Mouse (Mus musculus) midbrain, embryonic 13.5 days (tissue): ENCODE measurements around the gene Grk4. TPM values are rescaled to one million over a fixed set of nuclear protein-coding genes. Genes with fewer than 3 reads are reported as not detected.

ENCODE experiments used
- ATAC-seq: fragments of 200-750 bp; cut with Nextera tagmentation; 2 replicates; pipeline ENCODE4 v1.8.0; 2017; ENCODE audit warnings: mild to moderate bottlenecking, moderate TSS enrichment, moderate library complexity
- H3K27ac ChIP-seq: fragments of 300-500 bp; sonication (generic); 2 replicates; pipeline ENCODE4 v1.5.1; 2015; ENCODE audit warnings: inconsistent platforms, mild to moderate bottlenecking, moderate library complexity
- H3K27me3 ChIP-seq: fragments of 300-500 bp; sonication (generic); 2 replicates; pipeline ENCODE4 v1.6.1; 2015; ENCODE audit warnings: mild to moderate bottlenecking, inconsistent platforms
- H3K36me3 ChIP-seq: fragments of 300-500 bp; sonication (generic); 2 replicates; pipeline ENCODE4 v1.6.1; 2015; ENCODE audit warnings: mild to moderate bottlenecking, inconsistent platforms
- H3K4me1 ChIP-seq: fragments of 300-500 bp; sonication (generic); replicated peaks from 2 replicates; pipeline ENCODE4 v1.6.1; 2015; ENCODE audit warnings: inconsistent platforms
- H3K4me2 ChIP-seq: fragments of 300-500 bp; sonication (generic); replicated peaks from 2 replicates; pipeline ENCODE4 v1.6.1; 2015; ENCODE audit warnings: moderate library complexity, mild to moderate bottlenecking, inconsistent platforms
- H3K4me3 ChIP-seq: fragments of 300-500 bp; sonication (generic); replicated peaks from 2 replicates; pipeline ENCODE4 v1.5.1; 2015; ENCODE audit warnings: mild to moderate bottlenecking, inconsistent platforms
- H3K9ac ChIP-seq: fragments of 300-500 bp; sonication (generic); replicated peaks from 2 replicates; pipeline ENCODE4 v1.6.1; 2015; ENCODE audit warnings: mild to moderate bottlenecking, inconsistent platforms
- H3K9me3 ChIP-seq: fragments of 300-500 bp; sonication (generic); 2 replicates; pipeline ENCODE4 v1.6.1; 2016; ENCODE audit warnings: mild to moderate bottlenecking, inconsistent platforms
- WGBS: fragments of 180-500 bp; shearing (Covaris S2); methylation state at CpG from one replicate; pipeline ENCODE4 v1.1.7; 2015; 5-methylcytosine and 5-hydroxymethylcytosine counted together
- polyA plus RNA-seq: library from polyadenylated mRNA; unstranded; fragments of >200 nt; fragmentation: Nextera tagmentation; extraction: Ambion mirVana; gene quantifications from 2 replicates; pipeline ENCODE4 v1.2.1, GENCODE M21; 2015

Grk4 gene
- 1.9 and 2.5 TPM in 2 replicates for polyA plus RNA-seq

GRCm38 (mm10) chr5:34659686-34660590 is at the start of gene Grk4, which contains the start of gene Nop14:
Gene Grk4 (plus strand): TSS chr5:34660379.
Gene Nop14 (minus strand): TSS chr5:34660148.
- WGBS: under 1% methylated on average over 60 of the region's 60 CpGs
- Histone ChIP-seq H3K4me3 (peak within 1 kb of the TSS; percentile 72), H3K9me3 (no peaks in the 10 kb centered on the region), H3K27me3 (no peaks in the 10 kb centered on the region), H3K27ac (peak within 1 kb of the TSS; percentile 86), H3K4me2 (peak within 1 kb of the TSS; percentile 78), H3K4me1 (peaks cover 20% of the 10 kb centered on the region), H3K9ac (peak within 1 kb of the TSS; percentile 73), H3K36me3 (peaks cover 21% of the 10 kb centered on the region)
- ATAC-seq: peak; percentile 100

- H3K27ac ChIP-seq: no peak overlapping the region
- H3K9ac ChIP-seq: no peak overlapping the region
- peaks cover 25% of the 10 kb centered on the region for H3K4me1 ChIP-seq
- no peaks in the 10 kb centered on the region for H3K27me3 ChIP-seq
- H3K9me3 ChIP-seq: no peaks in the 10 kb centered on the region
- ATAC-seq: no peak
- no peak overlapping the region for H3K4me2 ChIP-seq
- peaks cover 80% of the 10 kb centered on the region for H3K36me3 ChIP-seq
- whole genome bisulfite sequencing: 98% methylated on average over 2 of the region's 2 CpGs
- H3K4me3 ChIP-seq: no peak overlapping the region
These were observed 27.2 kb upstream of the Grk4 start for GRCm38 (mm10) chr5:34632996-34633395.

GRCm38 (mm10) chr5:34633641-34634040 is 26.5 kb upstream of the Grk4 start:
- Histone ChIP-seq H3K9ac (no peak overlapping the region), H3K4me2 (no peak overlapping the region), H3K4me3 (no peak overlapping the region), H3K4me1 (peaks cover 25% of the 10 kb centered on the region), H3K27me3 (no peaks in the 10 kb centered on the region), H3K27ac (no peak overlapping the region), H3K9me3 (no peaks in the 10 kb centered on the region), H3K36me3 (peaks cover 80% of the 10 kb centered on the region)
- ATAC-seq: no peak
- WGBS: 81% methylated on average over 4 of the region's 4 CpGs

- Histone ChIP-seq H3K36me3 (peaks cover 80% of the 10 kb centered on the region), H3K4me2 (no peak overlapping the region), H3K27ac (no peak overlapping the region), H3K4me1 (peaks cover 25% of the 10 kb centered on the region), H3K9me3 (no peaks in the 10 kb centered on the region), H3K27me3 (no peaks in the 10 kb centered on the region), H3K9ac (no peak overlapping the region), H3K4me3 (no peak overlapping the region)
- no peak for ATAC-seq
- WGBS: 92% methylated on average over 13 of the region's 13 CpGs
These were observed 25.3 kb upstream of the Grk4 start for GRCm38 (mm10) chr5:34634746-34635400.

- ATAC-seq: no peak
- Histone ChIP-seq H3K4me3 (peak overlapping the region; percentile 48), H3K27ac (no peak overlapping the region)
These were observed 24.4 kb upstream of the Grk4 start for GRCm38 (mm10) chr5:34635665-34636192.

GRCm38 (mm10) chr5:34636481-34637287 is 23.5 kb upstream of the Grk4 start, which contains the start of gene Mfsd10:
Gene Mfsd10 (minus strand): TSS chr5:34637212.
- no peaks in the 10 kb centered on the region for H3K27me3 ChIP-seq
- peaks cover 25% of the 10 kb centered on the region for H3K4me1 ChIP-seq
- peaks cover 80% of the 10 kb centered on the region for H3K36me3 ChIP-seq
- WGBS: 0% methylated on average over 48 of the region's 48 CpGs
- H3K9ac ChIP-seq: peak within 1 kb of the TSS; percentile 77
- peak within 1 kb of the TSS; percentile 87 for H3K27ac ChIP-seq
- no peaks in the 10 kb centered on the region for H3K9me3 ChIP-seq
- ATAC-seq: peak; percentile 90
- H3K4me2 ChIP-seq: peak within 1 kb of the TSS; percentile 87
- peak within 1 kb of the TSS; percentile 48 for H3K4me3 ChIP-seq

More at GRCm38 (mm10) chr5:34635665-34636192, 24.4 kb upstream of the Grk4 start:
- Histone ChIP-seq H3K36me3 (peaks cover 80% of the 10 kb centered on the region), H3K9me3 (no peaks in the 10 kb centered on the region), H3K4me1 (peaks cover 25% of the 10 kb centered on the region), H3K4me2 (peak overlapping the region; percentile 87), H3K27me3 (no peaks in the 10 kb centered on the region), H3K9ac (peak overlapping the region; percentile 77; the same call in 1 of the 2 replicates)
- 76% methylated on average over 10 of the region's 10 CpGs for WGBS

GRCm38 (mm10) chr5:34637591-34638156 is 22.5 kb upstream of the Grk4 start:
- H3K36me3 ChIP-seq: peaks cover 74% of the 10 kb centered on the region
- no peak overlapping the region for H3K27ac ChIP-seq
- no peak overlapping the region for H3K9ac ChIP-seq
- H3K27me3 ChIP-seq: no peaks in the 10 kb centered on the region
- ATAC-seq: no peak
- no peaks in the 10 kb centered on the region for H3K9me3 ChIP-seq
- 84% methylated on average over 7 of the region's 7 CpGs for WGBS
- peak overlapping the region; percentile 87; the same call in 1 of the 2 replicates for H3K4me2 ChIP-seq
- peaks cover 25% of the 10 kb centered on the region for H3K4me1 ChIP-seq
- no peak overlapping the region; the same call in 1 of the 2 replicates for H3K4me3 ChIP-seq

GRCm38 (mm10) chr5:34641991-34642390 is 18.2 kb upstream of the Grk4 start:
- Histone ChIP-seq H3K36me3 (peaks cover 86% of the 10 kb centered on the region), H3K4me2 (no peak overlapping the region), H3K27ac (no peak overlapping the region), H3K9ac (no peak overlapping the region), H3K9me3 (no peaks in the 10 kb centered on the region), H3K4me3 (no peak overlapping the region), H3K4me1 (peaks cover 7% of the 10 kb centered on the region), H3K27me3 (no peaks in the 10 kb centered on the region)
- ATAC-seq: no peak
- WGBS: 90% methylated on average over 3 of the region's 3 CpGs

GRCm38 (mm10) chr5:34642932-34643331 is 17.2 kb upstream of the Grk4 start:
- H3K27ac ChIP-seq: no peak overlapping the region
- no peaks in the 10 kb centered on the region for H3K9me3 ChIP-seq
- no peak overlapping the region for H3K9ac ChIP-seq
- H3K36me3 ChIP-seq: peaks cover 92% of the 10 kb centered on the region
- H3K4me3 ChIP-seq: no peak overlapping the region
- no peaks in the 10 kb centered on the region for H3K27me3 ChIP-seq
- no peaks in the 10 kb centered on the region for H3K4me1 ChIP-seq
- WGBS: 82% methylated on average over 5 of the region's 5 CpGs
- peak; percentile 76 for ATAC-seq
- H3K4me2 ChIP-seq: no peak overlapping the region

- WGBS: 44% methylated on average over 4 of the region's 4 CpGs
- no peaks in the 10 kb centered on the region for H3K9me3 ChIP-seq
- no peaks in the 10 kb centered on the region for H3K4me1 ChIP-seq
- H3K27me3 ChIP-seq: no peaks in the 10 kb centered on the region
- no peak for ATAC-seq
- H3K4me2 ChIP-seq: no peak overlapping the region
- no peak overlapping the region for H3K27ac ChIP-seq
- peaks cover 97% of the 10 kb centered on the region for H3K36me3 ChIP-seq
- H3K9ac ChIP-seq: no peak overlapping the region
- no peak overlapping the region for H3K4me3 ChIP-seq
These were observed 12.6 kb upstream of the Grk4 start for GRCm38 (mm10) chr5:34647581-34647980.

- WGBS: 91% methylated on average over 5 of the region's 5 CpGs
- ATAC-seq: no peak
- Histone ChIP-seq H3K9ac (no peak overlapping the region), H3K4me3 (no peak overlapping the region), H3K9me3 (no peaks in the 10 kb centered on the region), H3K27ac (no peak overlapping the region), H3K36me3 (peaks cover 90% of the 10 kb centered on the region), H3K4me1 (no peaks in the 10 kb centered on the region), H3K27me3 (no peaks in the 10 kb centered on the region), H3K4me2 (no peak overlapping the region)
These were observed 7.2 kb upstream of the Grk4 start for GRCm38 (mm10) chr5:34652961-34653360.
